Mouse (Mus musculus): ENCODE measurements around the gene Il21r. TPM values are rescaled to one million over a fixed set of nuclear protein-coding genes. Genes with fewer than 3 reads are reported as not detected.

The Il21r gene
- polyA plus RNA-seq, 1 experiment, result 39.9 TPM

GRCm38 (mm10) chr7:125607384-125608182 lies 4.4 kb downstream of the Il21r start:
- peak overlapping the region; percentile 50 for H3K27ac ChIP-seq (ENCODE audit: control insufficient read depth, insufficient read depth, low read depth, low read length, poor library complexity)
- WGBS, result 12% methylated on average over 6 of the region's 6 CpGs
- H3K4me3 ChIP-seq (replicated peaks; ENCODE audit: control insufficient read depth, low read depth, low read length), result peak overlapping the region; percentile 26
- TF ChIP-seq CTCF (IDR thresholded peaks at IDR 0.05; ENCODE audit: control insufficient read depth, insufficient read depth, low read length), result no peak
- no peak for TF ChIP-seq POLR2A (IDR thresholded peaks at IDR 0.05; ENCODE audit: borderline replicate concordance, control insufficient read depth, low read depth, low read length)
- H3K4me1 ChIP-seq (ENCODE audit: control insufficient read depth, insufficient read depth, low read length), result peaks cover 8% of the 10 kb centered on the region

DNA sequence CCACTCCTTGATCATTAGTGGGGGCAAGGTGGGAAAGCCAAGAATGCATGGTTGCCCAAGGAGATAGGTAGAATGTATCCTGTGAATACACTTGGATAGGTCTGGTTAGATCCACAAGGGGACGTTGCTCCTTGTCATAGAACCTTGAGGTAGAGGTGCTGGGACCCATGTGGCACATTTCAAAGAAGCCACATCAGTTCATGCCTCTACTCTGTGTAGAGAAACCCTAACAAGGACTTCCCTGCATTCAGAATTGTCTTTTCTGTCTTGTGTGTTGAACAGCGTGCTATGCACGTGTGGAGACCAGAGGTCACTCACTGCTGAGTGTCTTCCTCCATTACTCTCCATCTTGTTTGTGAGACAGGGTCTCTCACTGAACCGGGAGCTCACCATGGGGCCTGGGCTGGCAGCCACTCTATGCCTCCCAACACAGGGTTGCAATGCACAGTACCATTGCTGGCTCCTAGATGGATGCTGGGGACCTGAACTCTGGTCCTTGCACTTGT lies 5.0 kb downstream of the Il21r start:
- 69% methylated on average over 4 of the region's 4 CpGs for WGBS
- no peak overlapping the region for H3K4me3 ChIP-seq (replicated peaks; ENCODE audit: control insufficient read depth, low read depth, low read length)
- H3K4me1 ChIP-seq (ENCODE audit: control insufficient read depth, insufficient read depth, low read length), result peaks cover 5% of the 10 kb centered on the region

GRCm38 (mm10) chr7:125613579-125613978 lies 10.3 kb downstream of the Il21r start:
- TF ChIP-seq POLR2A (IDR thresholded peaks at IDR 0.05; ENCODE audit: borderline replicate concordance, control insufficient read depth, low read depth, low read length), result no peak
- TF ChIP-seq CTCF (IDR thresholded peaks at IDR 0.05; ENCODE audit: control insufficient read depth, insufficient read depth, low read length), result no peak
- peak overlapping the region; percentile 65; the same call in 1 of the 2 replicates for H3K27ac ChIP-seq (ENCODE audit: control insufficient read depth, insufficient read depth, low read depth, low read length, poor library complexity)
- H3K4me1 ChIP-seq (ENCODE audit: control insufficient read depth, insufficient read depth, low read length), result peaks cover 3% of the 10 kb centered on the region; the same call in 1 of the 2 replicates
- no peak overlapping the region for H3K4me3 ChIP-seq (replicated peaks; ENCODE audit: control insufficient read depth, low read depth, low read length)
- whole genome bisulfite sequencing, result 16% methylated on average over 5 of the region's 5 CpGs

More for the DNA sequence above, 5.0 kb downstream of the Il21r start:
- TF ChIP-seq POLR2A (IDR thresholded peaks at IDR 0.05; ENCODE audit: borderline replicate concordance, control insufficient read depth, low read depth, low read length) (no peak), CTCF (IDR thresholded peaks at IDR 0.05; ENCODE audit: control insufficient read depth, insufficient read depth, low read length) (no peak)
- no peak overlapping the region for H3K27ac ChIP-seq (ENCODE audit: control insufficient read depth, insufficient read depth, low read depth, low read length, poor library complexity)

GRCm38 (mm10) chr7:125615453-125615852 lies 12.2 kb downstream of the Il21r start:
- TF ChIP-seq CTCF (IDR thresholded peaks at IDR 0.05; ENCODE audit: control insufficient read depth, insufficient read depth, low read length) (no peak), POLR2A (IDR thresholded peaks at IDR 0.05; ENCODE audit: borderline replicate concordance, control insufficient read depth, low read depth, low read length) (no peak)
- Histone ChIP-seq H3K27ac (ENCODE audit: control insufficient read depth, insufficient read depth, low read depth, low read length, poor library complexity) (no peak overlapping the region), H3K4me3 (replicated peaks; ENCODE audit: control insufficient read depth, low read depth, low read length) (no peak overlapping the region), H3K4me1 (ENCODE audit: control insufficient read depth, insufficient read depth, low read length) (peaks cover 4% of the 10 kb centered on the region; the same call in 1 of the 2 replicates)
- WGBS, result 84% methylated on average over 7 of the region's 7 CpGs

DNA sequence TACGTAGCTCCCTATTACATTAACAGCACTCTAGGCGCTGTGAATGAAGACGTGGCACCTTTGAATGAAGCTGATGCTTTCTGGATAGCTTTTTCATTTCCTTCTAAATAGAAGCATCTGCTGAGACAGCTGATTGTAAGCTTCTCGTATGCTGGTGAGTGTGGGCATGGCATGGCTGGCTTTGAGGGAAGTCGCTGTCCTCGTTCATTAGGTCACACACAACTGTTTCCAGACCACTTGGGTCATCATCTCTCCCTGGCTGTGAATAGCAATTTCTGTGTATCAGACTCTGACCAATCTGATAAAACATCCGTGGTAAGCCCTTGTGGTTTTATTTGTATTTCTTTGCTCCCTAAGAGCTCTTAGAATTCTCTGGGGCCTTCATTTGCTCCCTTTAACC lies 14.8 kb downstream of the Il21r start:
- Histone ChIP-seq H3K4me3 (replicated peaks; ENCODE audit: control insufficient read depth, low read depth, low read length) (no peak overlapping the region), H3K4me1 (ENCODE audit: control insufficient read depth, insufficient read depth, low read length) (peaks cover 4% of the 10 kb centered on the region; the same call in 1 of the 2 replicates), H3K27ac (ENCODE audit: control insufficient read depth, insufficient read depth, low read depth, low read length, poor library complexity) (no peak overlapping the region)
- TF ChIP-seq CTCF (IDR thresholded peaks at IDR 0.05; ENCODE audit: control insufficient read depth, insufficient read depth, low read length), result no peak
- no peak for TF ChIP-seq POLR2A (IDR thresholded peaks at IDR 0.05; ENCODE audit: borderline replicate concordance, control insufficient read depth, low read depth, low read length)
- WGBS, result 32% methylated on average over 7 of the region's 7 CpGs

GRCm38 (mm10) chr7:125620077-125620476 lies 16.8 kb downstream of the Il21r start:
- Histone ChIP-seq H3K4me1 (ENCODE audit: control insufficient read depth, insufficient read depth, low read length) (peaks cover 1% of the 10 kb centered on the region; the same call in 1 of the 2 replicates), H3K4me3 (replicated peaks; ENCODE audit: control insufficient read depth, low read depth, low read length) (no peak overlapping the region), H3K27ac (ENCODE audit: control insufficient read depth, insufficient read depth, low read depth, low read length, poor library complexity) (no peak overlapping the region)
- 43% methylated on average over 4 of the region's 4 CpGs for WGBS
- TF ChIP-seq CTCF (IDR thresholded peaks at IDR 0.05; ENCODE audit: control insufficient read depth, insufficient read depth, low read length) (no peak), POLR2A (IDR thresholded peaks at IDR 0.05; ENCODE audit: borderline replicate concordance, control insufficient read depth, low read depth, low read length) (no peak)

GRCm38 (mm10) chr7:125622741-125623685 lies 19.8 kb downstream of the Il21r start:
- H3K4me1 ChIP-seq (ENCODE audit: control insufficient read depth, insufficient read depth, low read length), result peaks cover 3% of the 10 kb centered on the region; the same call in 1 of the 2 replicates
- WGBS, result 46% methylated on average over 7 of the region's 7 CpGs
- no peak overlapping the region for H3K4me3 ChIP-seq (replicated peaks; ENCODE audit: control insufficient read depth, low read depth, low read length)
- H3K27ac ChIP-seq (ENCODE audit: control insufficient read depth, insufficient read depth, low read depth, low read length, poor library complexity), result no peak overlapping the region
- TF ChIP-seq CTCF (IDR thresholded peaks at IDR 0.05; ENCODE audit: control insufficient read depth, insufficient read depth, low read length) (no peak), POLR2A (IDR thresholded peaks at IDR 0.05; ENCODE audit: borderline replicate concordance, control insufficient read depth, low read depth, low read length) (no peak)

All from bone marrow, adult 2 months (tissue).